Mouse (Mus musculus) MEL (cell line): ENCODE results near the gene Nupl2. TPM values are rescaled to one million over a fixed set of nuclear protein-coding genes. Genes with fewer than 3 reads are reported as not detected.

Experiments
- DNase-seq: peaks from one replicate; pipeline ENCODE4 v3.0.0; 2011; ENCODE audit warnings: low read depth, low spot score
- H3K27ac ChIP-seq: 2 replicates; pipeline ENCODE4 v1.5.1; 2012; ENCODE audit warnings: low read depth, mild to moderate bottlenecking, control low read depth, low read length, moderate library complexity; ENCODE audit not compliant: control insufficient read depth
- H3K27me3 ChIP-seq, 2 experiments: fragments of 150-350 bp in 1 of 2; sonication (generic) in 1 of 2; 2 replicates each; pipeline ENCODE4 v1.6.1; 2012; ENCODE audit warnings: low read length in 2 of 2, mild to moderate bottlenecking in 2 of 2, improper control_type of control experiment in 1 of 2, moderate library complexity in 1 of 2; ENCODE audit not compliant: insufficient read depth in 2 of 2, control insufficient read depth in 1 of 2
- H3K36me3 ChIP-seq, 2 experiments: 2 replicates each; pipeline ENCODE4 v1.6.1; 2012 to 2014; ENCODE audit warnings: low read length in 2 of 2, improper control_type of control experiment in 1 of 2, inconsistent platforms in 1 of 2, mild to moderate bottlenecking in 1 of 2; ENCODE audit not compliant: insufficient read depth in 2 of 2, control insufficient read depth in 1 of 2
- H3K4me1 ChIP-seq, 2 experiments: fragments of 150-350 bp in 1 of 2; sonication (generic) in 1 of 2; 2 replicates each; pipeline ENCODE4 v1.6.1; 2012; ENCODE audit warnings: low read length in 2 of 2, improper control_type of control experiment in 1 of 2, mild to moderate bottlenecking in 1 of 2; ENCODE audit not compliant: insufficient read depth in 2 of 2, control insufficient read depth in 1 of 2
- H3K4me3 ChIP-seq, 2 experiments: fragments of 150-350 bp in 1 of 2; sonication (generic) in 1 of 2; 2 replicates each; pipeline ENCODE4 v1.5.1; 2012; ENCODE audit warnings: low read depth in 2 of 2, low read length in 2 of 2, mild to moderate bottlenecking in 2 of 2, moderate library complexity in 2 of 2, control low read depth in 1 of 2, improper control_type of control experiment in 1 of 2; ENCODE audit not compliant: control insufficient read depth in 1 of 2, insufficient read depth in 1 of 2
- H3K79me2 ChIP-seq: 2 replicates; pipeline ENCODE4 v1.6.1; 2012; ENCODE audit warnings: mild to moderate bottlenecking, low read length, moderate library complexity; ENCODE audit not compliant: control insufficient read depth, poor library complexity, insufficient read depth
- H3K9ac ChIP-seq: 2 replicates; pipeline ENCODE4 v1.6.1; 2012; ENCODE audit warnings: low read depth, mild to moderate bottlenecking, control low read depth, low read length, moderate library complexity; ENCODE audit not compliant: control insufficient read depth, poor library complexity, severe bottlenecking
- H3K9me3 ChIP-seq: fragments of 150-350 bp; sonication (generic); replicated peaks from 2 replicates; pipeline ENCODE4 v1.6.1; 2012; ENCODE audit warnings: mild to moderate bottlenecking, low read length, improper control_type of control experiment, moderate library complexity; ENCODE audit not compliant: insufficient read depth
- BHLHE40 ChIP-seq: IDR thresholded peaks from 2 replicates; pipeline ENCODE4 v1.6.1; 2012; ENCODE audit warnings: low read depth, mild to moderate bottlenecking, inconsistent platforms, low read length, improper control_type of control experiment, borderline replicate concordance
- CHD1 ChIP-seq: IDR thresholded peaks from 2 replicates; pipeline ENCODE4 v1.6.1; 2012; ENCODE audit warnings: low read depth, mild to moderate bottlenecking, inconsistent platforms, low read length, improper control_type of control experiment
- CTCF ChIP-seq, 3 experiments: IDR thresholded peaks in 2 of 3; conservative IDR thresholded peaks in 1 of 3; 2 replicates each; pipeline ENCODE4 v1.5.1; 2011 to 2012; ENCODE audit warnings: low read length in 3 of 3, low read depth in 2 of 3, mild to moderate bottlenecking in 2 of 3, improper control_type of control experiment in 1 of 3, inconsistent platforms in 1 of 3, mixed read lengths in 1 of 3, moderate library complexity in 1 of 3; ENCODE audit not compliant: control insufficient read depth in 1 of 3, insufficient read depth in 1 of 3, poor library complexity in 1 of 3, severe bottlenecking in 1 of 3
- ELF1 ChIP-seq: IDR thresholded peaks from 2 replicates; pipeline ENCODE4 v1.6.1; 2014; ENCODE audit warnings: low read depth, mild to moderate bottlenecking, inconsistent platforms, low read length, improper control_type of control experiment, moderate library complexity
- EP300 ChIP-seq, 2 experiments: IDR thresholded peaks; 2 replicates each; pipeline ENCODE4 v1.6.1; 2011; ENCODE audit warnings: improper control_type of control experiment in 2 of 2, low read length in 2 of 2, low read depth in 1 of 2, mild to moderate bottlenecking in 1 of 2
- ETS1 ChIP-seq: IDR thresholded peaks from 2 replicates; pipeline ENCODE4 v1.6.1; 2012; ENCODE audit warnings: low read depth, mild to moderate bottlenecking, inconsistent platforms, low read length, improper control_type of control experiment, moderate library complexity
- GABPA ChIP-seq: IDR thresholded peaks from 2 replicates; pipeline ENCODE4 v1.6.1; 2012; ENCODE audit warnings: low read depth, mild to moderate bottlenecking, inconsistent platforms, low read length, improper control_type of control experiment, moderate library complexity
- GATA1 ChIP-seq: IDR thresholded peaks from 2 replicates; pipeline ENCODE4 v1.6.1; 2011; ENCODE audit warnings: low read depth, low read length, improper control_type of control experiment
- HCFC1 ChIP-seq: IDR thresholded peaks from 2 replicates; pipeline ENCODE4 v1.6.1; 2012; ENCODE audit warnings: low read depth, mild to moderate bottlenecking, inconsistent platforms, low read length, improper control_type of control experiment, moderate library complexity
- KAT2A ChIP-seq: conservative IDR thresholded peaks from 2 replicates; pipeline ENCODE4 v1.6.1; 2012; ENCODE audit warnings: low read depth, low read length, improper control_type of control experiment, inconsistent platforms
- MAFK ChIP-seq: IDR thresholded peaks from 2 replicates; pipeline ENCODE4 v1.6.1; 2011; ENCODE audit warnings: low read depth, mild to moderate bottlenecking, low read length, improper control_type of control experiment, borderline replicate concordance
- MAX ChIP-seq: IDR thresholded peaks from 2 replicates; pipeline ENCODE4 v1.6.1; 2011; ENCODE audit warnings: low read length, improper control_type of control experiment
- MAZ ChIP-seq: IDR thresholded peaks from 2 replicates; pipeline ENCODE4 v1.6.1; 2012; ENCODE audit warnings: low read depth, mild to moderate bottlenecking, inconsistent platforms, low read length, improper control_type of control experiment
- MEF2A ChIP-seq: IDR thresholded peaks from 2 replicates; pipeline ENCODE4 v1.6.1; 2014; ENCODE audit warnings: low read depth, mild to moderate bottlenecking, inconsistent platforms, low read length, improper control_type of control experiment; ENCODE audit not compliant: poor library complexity, insufficient replicate concordance, severe bottlenecking; ENCODE audit errors: extremely low read depth
- MXI1 ChIP-seq: IDR thresholded peaks from 2 replicates; pipeline ENCODE4 v1.6.1; 2011; ENCODE audit warnings: mild to moderate bottlenecking, low read depth, low read length, improper control_type of control experiment
- MYC ChIP-seq: IDR thresholded peaks from 2 replicates; pipeline ENCODE4 v1.6.1; 2011; ENCODE audit warnings: low read depth, mild to moderate bottlenecking, low read length, improper control_type of control experiment, moderate library complexity
- NELFE ChIP-seq: IDR thresholded peaks from 2 replicates; pipeline ENCODE4 v1.6.1; 2011; ENCODE audit warnings: low read depth, low read length, improper control_type of control experiment
- POLR2A ChIP-seq, 2 experiments: IDR thresholded peaks; 2 replicates each; pipeline ENCODE4 v1.6.1; 2011 to 2012; ENCODE audit warnings: low read length in 2 of 2, mild to moderate bottlenecking in 2 of 2, control low read depth in 1 of 2, improper control_type of control experiment in 1 of 2, low read depth in 1 of 2, moderate library complexity in 1 of 2; ENCODE audit not compliant: control insufficient read depth in 1 of 2, insufficient read depth in 1 of 2, poor library complexity in 1 of 2
- POLR2AphosphoS2 ChIP-seq: IDR thresholded peaks from 2 replicates; pipeline ENCODE4 v1.6.1; 2011; ENCODE audit warnings: low read length, improper control_type of control experiment
- RCOR1 ChIP-seq: IDR thresholded peaks from 2 replicates; pipeline ENCODE4 v1.6.1; 2012; ENCODE audit warnings: low read depth, mild to moderate bottlenecking, inconsistent platforms, low read length, improper control_type of control experiment
- SIN3A ChIP-seq: IDR thresholded peaks from 2 replicates; pipeline ENCODE4 v1.6.1; 2012; ENCODE audit warnings: low read length, improper control_type of control experiment, inconsistent platforms
- TAL1 ChIP-seq: IDR thresholded peaks from 2 replicates; pipeline ENCODE4 v1.6.1; 2012; ENCODE audit warnings: mild to moderate bottlenecking, inconsistent platforms, low read length, moderate library complexity, mixed read lengths
- TCF12 ChIP-seq: IDR thresholded peaks from 2 replicates; pipeline ENCODE4 v1.6.1; 2014; ENCODE audit warnings: low read depth, mild to moderate bottlenecking, inconsistent platforms, low read length, improper control_type of control experiment, moderate library complexity
- USF2 ChIP-seq, 2 experiments: IDR thresholded peaks; 2 replicates each; pipeline ENCODE4 v1.6.1; 2011 to 2012; ENCODE audit warnings: improper control_type of control experiment in 2 of 2, low read length in 2 of 2, borderline replicate concordance in 1 of 2, inconsistent platforms in 1 of 2, low read depth in 1 of 2, mild to moderate bottlenecking in 1 of 2; ENCODE audit not compliant: insufficient read depth in 1 of 2
- ZC3H11A ChIP-seq: IDR thresholded peaks from 2 replicates; pipeline ENCODE4 v1.6.1; 2012; ENCODE audit warnings: low read depth, mild to moderate bottlenecking, inconsistent platforms, low read length, improper control_type of control experiment
- ZMIZ1 ChIP-seq: IDR thresholded peaks from 2 replicates; pipeline ENCODE4 v1.6.1; 2012; ENCODE audit warnings: low read depth, mild to moderate bottlenecking, inconsistent platforms, low read length, improper control_type of control experiment, moderate library complexity
- ZNF384 ChIP-seq: IDR thresholded peaks from 2 replicates; pipeline ENCODE4 v1.6.1; 2012; ENCODE audit warnings: low read depth, mild to moderate bottlenecking, inconsistent platforms, low read length, improper control_type of control experiment
- polyA plus RNA-seq, 2 experiments: library from polyadenylated mRNA; stranded (reverse) in 1 of 2; unstranded in 1 of 2; fragments of >175 nt in 1 of 2; fragments of >200 nt in 1 of 2; gene quantifications; 2 replicates each; pipeline versions ENCODE4 v1.2.1 to v1.2.4; 2012; ENCODE audit warnings: low replicate concordance in 2 of 2, low read depth in 1 of 2; ENCODE audit not compliant: insufficient read length in 2 of 2, insufficient read depth in 1 of 2, missing spikeins in 1 of 2
- total RNA-seq: library from RNA; depleted of rRNA; stranded (reverse); fragments of 300-350 nt; gene quantifications from 2 replicates; pipeline ENCODE4 v1.2.3, GENCODE M21; 2012

The Nupl2 gene
- total and polyA plus RNA-seq, 3 experiments: 13.8 to 121 (median 23.1) TPM

GRCm38 (mm10) chr5:24207965-24208364, 43.2 kb downstream of the Nupl2 start:
- H3K27ac ChIP-seq: no peak overlapping the region
- H3K79me2 ChIP-seq: no peaks in the 10 kb centered on the region
- H3K36me3 ChIP-seq: peaks cover 0 to 12% of the 10 kb centered on the region in 2 experiments; a peak in 2 of 4 replicates
- no peak overlapping the region for H3K4me3 ChIP-seq
- peaks cover 3 to 17% of the 10 kb centered on the region in 2 experiments; a peak in 3 of 4 replicates for H3K4me1 ChIP-seq
- TF ChIP-seq TAL1: no peak
- no peak for TF ChIP-seq NELFE
- no peak for TF ChIP-seq GABPA
- TF ChIP-seq MAFK: no peak
- TF ChIP-seq KAT2A: no peak
- no peak for TF ChIP-seq TCF12
- TF ChIP-seq GATA1: no peak
- no peak for TF ChIP-seq ETS1
- TF ChIP-seq ZNF384: no peak
- TF ChIP-seq CTCF (IDR thresholded peaks at IDR 0.05 in 2 of 3, conservative IDR thresholded peaks at IDR 0.05 in 1 of 3; ENCODE audit: control insufficient read depth in 1 of 3, insufficient read depth in 1 of 3, low read depth in 2 of 3, low read length in 3 of 3, poor library complexity in 1 of 3, severe bottlenecking in 1 of 3): no peak
- TF ChIP-seq BHLHE40: no peak
- no peak for TF ChIP-seq MAX
- no peak for TF ChIP-seq ZC3H11A
- TF ChIP-seq EP300 (IDR thresholded peaks at IDR 0.05; ENCODE audit: low read depth in 1 of 2, low read length in 2 of 2): no peak
- TF ChIP-seq HCFC1: no peak
- TF ChIP-seq ZMIZ1: no peak
- no peak for TF ChIP-seq USF2 (IDR thresholded peaks at IDR 0.05; ENCODE audit: borderline replicate concordance in 1 of 2, insufficient read depth in 1 of 2, low read depth in 1 of 2, low read length in 2 of 2)
- TF ChIP-seq MAZ: no peak
- no peak for TF ChIP-seq POLR2A (IDR thresholded peaks at IDR 0.05; ENCODE audit: control insufficient read depth in 1 of 2, insufficient read depth in 1 of 2, low read depth in 1 of 2, low read length in 2 of 2, poor library complexity in 1 of 2)
- no peak for TF ChIP-seq POLR2AphosphoS2
- no peaks in the 10 kb centered on the region for H3K9me3 ChIP-seq
- no peak for DNase-seq
- no peak overlapping the region for H3K9ac ChIP-seq
- no peaks in the 10 kb centered on the region; a peak in 1 of 4 replicates for H3K27me3 ChIP-seq

- TF ChIP-seq BHLHE40: no peak
- TF ChIP-seq ETS1: peak; percentile 71
- 0 out of 2 replicates have a peak, but pooled peaks have one; percentile 27 for TF ChIP-seq MAX
- peak; percentile 90 for TF ChIP-seq ZNF384
- TF ChIP-seq MEF2A: no peak
- peak; percentile 67; the same call in 1 of the 2 replicates for TF ChIP-seq MYC
- TF ChIP-seq HCFC1: no peak
- TF ChIP-seq EP300 (IDR thresholded peaks at IDR 0.05; ENCODE audit: low read depth in 1 of 2, low read length in 2 of 2): peak; percentile 75 to 81
- peak; percentile 28; the same call in 1 of the 2 replicates for TF ChIP-seq RCOR1
- no peak for TF ChIP-seq POLR2A (IDR thresholded peaks at IDR 0.05; ENCODE audit: control insufficient read depth in 1 of 2, insufficient read depth in 1 of 2, low read depth in 1 of 2, low read length in 2 of 2, poor library complexity in 1 of 2)
- TF ChIP-seq ELF1: no peak
- TF ChIP-seq TCF12: peak; percentile 46
- TF ChIP-seq KAT2A: no peak
- 0 out of 2 replicates have a peak, but pooled peaks have one; percentile 24 for TF ChIP-seq MXI1
- peak; percentile 77 for TF ChIP-seq GATA1
- peak; percentile 23; the same call in 1 of the 2 replicates for TF ChIP-seq SIN3A
- TF ChIP-seq MAFK: peak; percentile 54; the same call in 1 of the 2 replicates
- TF ChIP-seq CHD1: no peak
- H3K4me1 ChIP-seq: peaks cover 3 to 17% of the 10 kb centered on the region in 2 experiments; a peak in 3 of 4 replicates
- DNase-seq: peak; percentile 71
- H3K27ac ChIP-seq: 0 out of 2 replicates have a peak overlapping the region, but pooled peaks have one; percentile 4
- H3K36me3 ChIP-seq: peaks cover 0 to 12% of the 10 kb centered on the region in 2 experiments; a peak in 2 of 4 replicates
- H3K9me3 ChIP-seq: no peaks in the 10 kb centered on the region
- H3K9ac ChIP-seq: no peak overlapping the region
- no peaks in the 10 kb centered on the region for H3K79me2 ChIP-seq
- no peaks in the 10 kb centered on the region for H3K27me3 ChIP-seq
- H3K4me3 ChIP-seq: no peak overlapping the region
Observed at GRCm38 (mm10) chr5:24208505-24208904, 43.7 kb downstream of the Nupl2 start.
